7 mouse cellular contexts compared by ENCODE assay signal in the genomic region with DNA sequence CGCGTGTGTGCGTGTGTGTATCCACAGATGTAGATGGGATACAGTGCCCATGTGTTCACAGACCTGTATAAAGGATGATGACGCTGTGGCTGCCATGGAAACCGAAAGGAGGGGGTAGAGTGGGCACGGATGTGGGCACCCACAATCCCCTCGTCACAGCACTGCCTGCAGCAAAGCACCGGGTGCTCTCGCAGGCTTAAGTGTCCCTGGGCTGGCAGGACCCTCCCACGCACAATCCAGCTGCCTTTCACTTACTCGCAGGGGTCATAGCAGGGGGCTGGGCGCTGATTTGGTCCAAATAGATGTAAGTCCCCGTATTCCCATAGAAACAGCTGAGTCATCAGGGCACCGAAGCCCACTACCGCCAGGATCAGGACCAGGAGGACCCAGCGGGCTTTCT. TPM values are rescaled to one million over a fixed set of nuclear protein-coding genes. Genes with fewer than 3 reads are reported as not detected.
DNase-seq lines count a peak whose midpoint lies in the region; ATAC-seq and TF ChIP-seq lines count a peak whose summit lies in the region.

No protein-coding gene starts in this region.

- no peaks in the 10 kb centered on the region for H3K9me3 ChIP-seq in lung, embryonic 14.5 days (ENCODE audit: low read depth, low read length)
- no peaks in the 10 kb centered on the region for H3K9me3 ChIP-seq in embryonic facial prominence, embryonic 14.5 days (ENCODE audit: control insufficient read depth, low read length)

- no peaks in the 10 kb centered on the region for H3K4me1 ChIP-seq in lung, embryonic 14.5 days (ENCODE audit: insufficient read depth)
- no peaks in the 10 kb centered on the region for H3K4me1 ChIP-seq in lung, adult 2 months (ENCODE audit: control insufficient read depth, insufficient read depth, low read length)
- peaks cover 9% of the 10 kb centered on the region for H3K4me1 ChIP-seq in embryonic facial prominence, embryonic 14.5 days (ENCODE audit: control insufficient read depth, insufficient read depth, low read length)

- H3K4me3 ChIP-seq in lung, embryonic 14.5 days (ENCODE audit: low read depth, low read length) = no peak overlapping the region
- no peak overlapping the region for H3K4me3 ChIP-seq in lung, adult 2 months (replicated peaks; ENCODE audit: extremely low read depth, low read depth, low read length)
- H3K4me3 ChIP-seq in embryonic facial prominence, embryonic 14.5 days (ENCODE audit: low read depth, low read length) = no peak overlapping the region

- TF ChIP-seq CTCF in lung, embryonic 14.5 days (IDR thresholded peaks at IDR 0.05; ENCODE audit: low read depth) = no peak
- no peak for TF ChIP-seq CTCF in lung, adult 2 months (IDR thresholded peaks at IDR 0.05; ENCODE audit: insufficient read depth, low read length)

- no peak for DNase-seq in lung, embryonic 14.5 days
- no peak for DNase-seq in lung, adult 2 months
- DNase-seq in embryonic facial prominence, embryonic 14.5 days (ENCODE audit: low spot score) = no peak
- DNase-seq in layer of hippocampus, adult 11-12 months (ENCODE audit: low spot score) = peak; percentile 89
- peak; percentile 33 for DNase-seq in lung, postnatal 10 days
- peak; percentile 92 to 96 for DNase-seq in right cerebral cortex, postnatal 36 days (ENCODE audit: low spot score in 2 of 2)
- no peak for DNase-seq in embryo, embryonic 10.5 days (ENCODE audit: low spot score)

- H3K27ac ChIP-seq in lung, embryonic 14.5 days (ENCODE audit: low read depth) = no peak overlapping the region
- H3K27ac ChIP-seq in embryonic facial prominence, embryonic 14.5 days (replicated peaks; ENCODE audit: low read depth, low read length) = no peak overlapping the region

- WGBS in lung, embryonic 14.5 days = 75% methylated on average over 16 of the region's 16 CpGs
- 79% methylated on average over 16 of the region's 16 CpGs for WGBS in lung, adult 2 months
- 88% methylated on average over 16 of the region's 16 CpGs for WGBS in embryonic facial prominence, embryonic 14.5 days

- no peak for ATAC-seq in lung, embryonic 14.5 days (ENCODE audit: insufficient read depth)
- ATAC-seq in embryonic facial prominence, embryonic 14.5 days (ENCODE audit: low read depth) = no peak

- 0 out of 2 replicates have a peak, but pooled peaks cover 21% of the 10 kb centered on the region for H3K36me3 ChIP-seq in lung, embryonic 14.5 days (ENCODE audit: insufficient read depth)
- H3K36me3 ChIP-seq in embryonic facial prominence, embryonic 14.5 days (ENCODE audit: control insufficient read depth, insufficient read depth, low read length) = peaks cover 35% of the 10 kb centered on the region

- no peak overlapping the region for H3K9ac ChIP-seq in lung, embryonic 14.5 days
- peak overlapping the region; percentile 69; the same call in 1 of the 2 replicates for H3K9ac ChIP-seq in embryonic facial prominence, embryonic 14.5 days (ENCODE audit: low read depth, low read length)

- TF ChIP-seq POLR2A in lung, adult 2 months (IDR thresholded peaks at IDR 0.05; ENCODE audit: borderline replicate concordance, extremely low read depth, low read depth, low read length) = no peak

- no peaks in the 10 kb centered on the region for H3K27me3 ChIP-seq in lung, embryonic 14.5 days (ENCODE audit: insufficient read depth, low read length)
- H3K27me3 ChIP-seq in embryonic facial prominence, embryonic 14.5 days (replicated peaks; ENCODE audit: control insufficient read depth, insufficient read depth, low read length) = no peaks in the 10 kb centered on the region

- H3K4me2 ChIP-seq in lung, embryonic 14.5 days = peak overlapping the region; percentile 89
- 0 out of 2 replicates have a peak overlapping the region, but pooled peaks have one; percentile 92 for H3K4me2 ChIP-seq in embryonic facial prominence, embryonic 14.5 days (ENCODE audit: low read depth, low read length)

RNA-seq across cellular contexts. Expression of gene Pld3, which starts 11.6 kb away (rescaled TPM):
- polyA plus RNA-seq in lung, embryonic 14.5 days (2014; fragmentation: Nextera tagmentation; extraction: Ambion mirVana) = 56.7 and 57.4 TPM in 2 replicates
- 180 and 201 TPM in 2 replicates for polyA plus RNA-seq in lung, adult 2 months (2012; rRNA removed)
- 111 TPM in 2 replicates for polyA plus RNA-seq in embryonic facial prominence, embryonic 14.5 days (2014; fragmentation: Nextera tagmentation; extraction: Ambion mirVana)

RNA-seq across cellular contexts. Expression of gene 2310022A10Rik, which starts 11.6 kb away (rescaled TPM):
- polyA plus RNA-seq in lung, embryonic 14.5 days (2014; fragmentation: Nextera tagmentation; extraction: Ambion mirVana) = 20.6 and 25.4 TPM in 2 replicates
- 22.4 and 28.5 TPM in 2 replicates for polyA plus RNA-seq in lung, adult 2 months (2012; rRNA removed)
- polyA plus RNA-seq in embryonic facial prominence, embryonic 14.5 days (2014; fragmentation: Nextera tagmentation; extraction: Ambion mirVana) = 28.7 and 32.7 TPM in 2 replicates

RNA-seq across cellular contexts. Expression of gene Hipk4, which starts 18.4 kb away (rescaled TPM):
- 0.95 and 1.0 TPM in 2 replicates for polyA plus RNA-seq in lung, embryonic 14.5 days (2014; fragmentation: Nextera tagmentation; extraction: Ambion mirVana)
- 1.3 and 1.8 TPM in 2 replicates for polyA plus RNA-seq in lung, adult 2 months (2012; rRNA removed)
- 0.54 and 0.93 TPM in 2 replicates for polyA plus RNA-seq in embryonic facial prominence, embryonic 14.5 days (2014; fragmentation: Nextera tagmentation; extraction: Ambion mirVana)

RNA-seq across cellular contexts. Expression of gene Prx, which starts 42.3 kb away (rescaled TPM):
- polyA plus RNA-seq in lung, embryonic 14.5 days (2014; fragmentation: Nextera tagmentation; extraction: Ambion mirVana) = 2.5 and 2.9 TPM in 2 replicates
- polyA plus RNA-seq in lung, adult 2 months (2012; rRNA removed) = 62.0 and 67.4 TPM in 2 replicates
- 2.5 and 2.9 TPM in 2 replicates for polyA plus RNA-seq in embryonic facial prominence, embryonic 14.5 days (2014; fragmentation: Nextera tagmentation; extraction: Ambion mirVana)

RNA-seq across cellular contexts. Expression of gene Akt2, which starts 49.9 kb away (rescaled TPM):
- polyA plus RNA-seq in lung, embryonic 14.5 days (2014; fragmentation: Nextera tagmentation; extraction: Ambion mirVana) = 92.6 and 98.9 TPM in 2 replicates
- polyA plus RNA-seq in lung, adult 2 months (2012; rRNA removed) = 81.4 and 101 TPM in 2 replicates
- 114 and 123 TPM in 2 replicates for polyA plus RNA-seq in embryonic facial prominence, embryonic 14.5 days (2014; fragmentation: Nextera tagmentation; extraction: Ambion mirVana)

Comparison
In these comparisons a context has a peak if more than half of its experiments do, and no peak if none do; other contexts are left out.
1. DNase-seq: peak in layer of hippocampus, adult 11-12 months (single experiment), lung, postnatal 10 days (single experiment) and right cerebral cortex, postnatal 36 days (2 of 2); none in lung, embryonic 14.5 days (single experiment), lung, adult 2 months (single experiment), embryonic facial prominence, embryonic 14.5 days (single experiment) and embryo, embryonic 10.5 days (single experiment).